Mouse (Mus musculus) cerebellum, adult (tissue): ENCODE measurements around the gene Slc15a4.

Source experiments
- ATAC-seq: cut with Nextera tagmentation; 2 replicates; pipeline ENCODE4 v1.9.2; 2017; ENCODE audit warnings: mild to moderate bottlenecking, moderate library complexity, mixed read lengths; ENCODE audit not compliant: insufficient number of reproducible peaks, low FRiP score, low TSS enrichment

Slc15a4 gene

DNA sequence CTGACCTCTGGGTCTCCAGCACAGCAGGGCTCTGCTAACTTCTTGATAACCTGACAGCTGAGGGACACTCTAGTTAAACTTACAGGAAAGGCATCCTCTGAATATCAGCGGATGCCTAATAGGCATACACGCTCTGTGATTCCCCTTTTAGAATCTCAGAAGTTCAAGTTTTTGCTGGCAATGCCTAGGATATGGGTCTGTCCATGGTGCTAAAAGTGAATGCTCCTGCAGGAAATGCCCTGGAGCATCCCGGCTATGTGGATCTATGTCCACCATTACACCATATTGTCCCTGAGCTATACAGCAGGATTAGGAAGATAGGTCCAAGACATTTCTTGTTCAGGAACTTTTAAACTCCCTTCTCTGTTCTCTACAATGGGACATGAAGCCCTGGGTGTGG lies 71.6 kb downstream of the Slc15a4 start:
- no peak for ATAC-seq

DNA sequence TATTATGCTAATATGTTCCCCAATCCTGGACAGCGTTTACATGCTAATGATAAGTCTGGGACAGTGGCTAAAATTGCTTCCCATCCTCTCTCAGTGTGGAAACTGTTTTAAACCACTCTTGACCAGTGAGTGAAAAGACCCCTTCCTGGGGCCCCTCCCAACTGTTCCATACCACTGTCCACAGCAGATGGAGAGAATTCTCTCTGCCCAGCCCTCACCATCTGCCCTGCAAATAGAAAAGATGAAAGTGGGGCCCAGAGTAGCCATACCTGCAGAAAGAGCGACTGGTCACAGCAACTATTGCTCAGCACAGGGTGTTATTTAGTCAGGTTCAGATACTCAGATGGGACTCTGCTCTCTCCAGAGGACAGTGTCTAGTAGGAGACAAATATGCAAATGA lies 84.6 kb downstream of the Slc15a4 start:
- no peak for ATAC-seq

DNA sequence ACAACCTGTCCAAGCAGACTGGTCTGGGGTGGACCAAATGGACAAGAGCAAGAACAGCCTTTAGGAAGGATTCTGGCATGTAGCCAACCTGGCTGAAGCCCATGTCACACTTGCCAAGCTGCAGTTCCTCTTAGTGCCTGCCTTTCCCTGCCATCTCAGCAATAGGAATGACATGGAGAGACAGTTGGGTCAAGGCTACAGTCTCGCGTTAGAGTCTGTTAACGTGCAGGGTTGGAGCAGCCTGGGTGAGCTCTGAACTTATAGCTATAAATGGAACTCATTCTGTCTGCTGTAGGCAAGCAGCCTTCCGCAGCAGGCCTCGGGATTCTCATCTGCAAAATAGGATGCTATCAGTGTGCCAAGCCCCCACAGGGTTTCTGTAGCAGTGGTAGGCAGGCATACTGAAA lies 86.1 kb downstream of the Slc15a4 start:
- peak; percentile 93 for ATAC-seq
